Mouse (Mus musculus): ENCODE results near the gene Rpl32. TPM values are rescaled to one million over a fixed set of nuclear protein-coding genes. Genes with fewer than 3 reads are reported as not detected.

Rpl32 gene
- total RNA-seq, 2 experiments from 2014 or later: 616 to 693 TPM

DNA sequence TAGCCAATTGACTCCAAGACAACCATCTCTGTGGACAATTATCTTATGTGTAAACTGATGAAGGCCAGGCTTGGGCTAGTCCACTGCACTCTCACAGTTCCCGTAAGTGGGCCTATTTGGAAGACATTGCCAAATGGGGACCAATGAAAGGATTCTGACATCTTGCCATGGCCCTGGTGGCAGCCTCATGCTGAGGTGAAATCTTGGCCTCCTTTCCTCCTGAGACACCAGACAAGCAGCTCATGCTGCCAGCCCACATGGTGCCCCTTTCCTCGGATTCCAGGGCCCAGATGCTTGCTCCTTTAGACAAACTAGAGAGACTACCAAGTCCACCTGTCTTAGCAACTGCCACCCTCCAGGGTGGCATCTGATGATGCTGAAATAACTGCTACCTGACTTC is 9.6 kb upstream of the Rpl32 start:
- no peak for DNase-seq

DNA sequence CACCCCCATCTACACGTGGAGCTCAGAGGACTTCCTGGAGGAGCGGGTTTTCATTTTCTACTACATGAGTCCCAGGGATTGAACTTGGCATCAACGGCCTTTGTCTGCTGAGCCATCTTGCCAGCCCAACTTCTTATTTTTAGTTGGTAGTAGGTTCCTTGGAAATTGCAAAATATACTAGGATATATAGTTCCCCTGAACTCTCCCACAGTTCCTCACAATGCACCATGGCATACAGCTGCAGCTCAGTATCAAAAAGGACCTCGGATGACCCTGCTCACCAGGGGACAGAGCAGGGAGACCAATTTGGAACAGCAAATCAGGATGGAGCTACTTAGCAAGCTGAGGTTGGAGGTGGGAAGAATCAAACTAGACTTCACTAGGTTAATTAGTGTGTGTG is 6.5 kb upstream of the Rpl32 start:
- DNase-seq: no peak

DNA sequence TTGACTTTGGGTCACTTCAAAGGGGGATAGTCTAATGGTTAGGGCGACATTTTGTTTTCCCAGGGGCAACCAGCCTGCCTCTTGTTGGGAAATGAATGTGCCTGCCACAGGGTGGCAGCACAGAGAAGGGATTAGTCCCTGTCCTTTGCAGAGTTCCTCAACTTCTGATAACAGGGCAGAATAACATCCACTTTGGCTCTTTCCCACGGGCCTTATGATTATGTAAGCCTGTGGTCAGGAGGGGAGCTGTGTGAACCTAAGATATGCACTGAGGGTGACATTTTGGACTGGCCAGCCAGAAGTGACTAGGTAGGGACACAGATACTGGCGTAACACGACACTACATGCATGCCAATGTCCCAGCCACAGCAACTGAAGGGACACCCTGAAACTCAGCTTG is 5.6 kb upstream of the Rpl32 start:
- peak; percentile 80 to 81 for DNase-seq

DNA sequence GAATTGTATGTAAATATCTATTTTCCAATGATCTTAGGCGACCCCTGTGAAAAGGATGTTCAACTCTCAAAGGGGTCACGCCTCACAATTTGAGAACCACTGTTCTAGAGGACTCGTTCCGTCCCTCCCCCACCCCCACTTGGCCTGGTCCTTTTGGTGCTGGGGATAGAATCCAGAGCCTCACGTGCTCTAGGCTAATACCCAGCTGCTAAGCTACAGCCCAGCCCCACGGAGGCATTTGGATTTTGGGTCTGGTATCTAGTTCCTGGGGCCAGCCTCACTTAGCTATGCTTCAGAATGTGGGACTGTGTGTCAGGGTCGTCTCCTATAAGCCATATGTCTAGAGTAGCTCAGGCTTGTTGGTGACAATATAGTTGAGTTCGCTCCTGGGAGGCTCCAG is 3.1 kb upstream of the Rpl32 start:
- no peak for DNase-seq

DNA sequence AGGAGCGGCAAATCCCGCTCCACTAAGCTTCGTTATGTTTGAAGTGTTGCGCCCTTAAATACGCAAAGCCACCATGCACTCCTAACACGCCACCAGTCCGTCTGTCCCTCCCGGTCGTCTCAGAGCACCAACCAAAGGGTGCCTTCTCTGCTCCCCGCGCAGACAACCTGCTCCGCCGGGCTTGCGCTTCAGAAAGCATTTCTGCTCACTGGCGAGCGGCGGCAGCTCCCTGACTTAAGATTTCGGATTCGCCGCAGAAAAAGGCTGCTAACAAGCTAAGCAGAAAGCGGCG is 405 bp downstream of the Rpl32 start:
- no peak for DNase-seq

DNA sequence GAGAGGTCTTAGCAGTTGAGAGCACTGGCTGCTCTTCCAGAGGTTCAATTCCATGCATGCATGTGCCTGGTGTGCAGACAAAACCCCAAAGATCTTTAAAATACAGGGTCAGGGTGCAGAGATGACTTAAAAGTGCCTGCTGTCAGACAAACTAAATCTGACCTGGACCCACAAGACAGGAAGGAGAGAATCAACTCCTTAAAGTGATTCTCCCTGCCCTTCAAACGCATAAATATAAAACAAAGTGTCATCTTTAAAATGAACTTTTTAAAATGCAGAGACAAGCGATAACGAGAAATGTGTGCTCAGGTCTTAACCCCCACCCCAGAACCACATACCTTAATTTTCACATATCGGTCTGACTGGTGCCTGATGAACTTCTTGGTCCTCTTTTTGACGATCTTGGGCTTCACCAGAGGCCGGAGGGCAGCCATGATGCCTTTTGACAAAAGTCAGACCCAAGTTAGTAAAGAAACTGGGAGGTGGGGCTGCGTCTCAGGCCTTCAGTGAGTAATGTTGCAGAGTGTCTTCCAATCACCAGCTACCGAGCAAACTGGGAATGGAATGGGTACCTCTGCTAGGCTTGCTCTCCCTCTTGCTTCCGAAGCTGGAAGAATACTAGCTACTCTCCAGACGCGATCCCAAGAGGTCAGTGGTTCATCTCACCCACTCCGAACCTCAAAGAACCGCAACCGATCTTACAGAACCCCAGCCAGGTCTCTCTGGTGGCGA is 917 bp downstream of the Rpl32 start:
- DNase-seq: no peak

DNA sequence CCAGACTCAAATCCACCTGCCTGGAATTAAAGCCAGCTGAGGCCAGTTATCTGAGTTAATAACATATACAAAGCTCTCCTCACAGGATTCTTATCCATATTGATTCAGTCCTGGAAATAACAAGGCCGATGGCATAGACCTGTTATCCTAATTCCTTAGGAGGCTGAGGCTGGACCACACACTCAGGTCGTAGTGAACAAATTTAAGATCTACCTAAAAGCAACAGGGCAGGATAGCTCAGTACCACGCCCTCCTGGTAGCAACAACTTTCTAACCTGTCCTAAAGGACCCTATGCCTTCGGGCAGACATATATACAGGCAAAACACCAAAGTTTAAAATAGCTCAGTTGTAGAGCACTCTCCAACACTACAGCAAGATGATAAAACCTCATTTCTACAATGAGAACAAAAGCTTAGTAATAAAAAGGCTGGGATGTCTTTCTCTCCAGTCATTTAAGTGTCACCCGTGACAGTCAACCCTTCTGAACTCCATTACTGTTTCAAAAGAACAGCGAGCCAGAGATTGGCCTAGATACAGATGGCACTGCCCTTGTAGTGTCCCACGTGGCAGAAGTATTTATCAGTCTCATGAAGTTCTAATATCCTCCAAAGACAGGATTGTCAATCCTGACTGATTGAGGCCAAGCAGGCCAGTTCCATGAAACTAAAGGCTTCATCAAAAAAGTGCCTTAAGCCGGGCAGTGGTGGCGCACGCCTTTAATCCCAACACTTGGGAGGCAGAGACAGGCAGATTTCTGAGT is 3.9 kb downstream of the Rpl32 start:
- DNase-seq: no peak

DNA sequence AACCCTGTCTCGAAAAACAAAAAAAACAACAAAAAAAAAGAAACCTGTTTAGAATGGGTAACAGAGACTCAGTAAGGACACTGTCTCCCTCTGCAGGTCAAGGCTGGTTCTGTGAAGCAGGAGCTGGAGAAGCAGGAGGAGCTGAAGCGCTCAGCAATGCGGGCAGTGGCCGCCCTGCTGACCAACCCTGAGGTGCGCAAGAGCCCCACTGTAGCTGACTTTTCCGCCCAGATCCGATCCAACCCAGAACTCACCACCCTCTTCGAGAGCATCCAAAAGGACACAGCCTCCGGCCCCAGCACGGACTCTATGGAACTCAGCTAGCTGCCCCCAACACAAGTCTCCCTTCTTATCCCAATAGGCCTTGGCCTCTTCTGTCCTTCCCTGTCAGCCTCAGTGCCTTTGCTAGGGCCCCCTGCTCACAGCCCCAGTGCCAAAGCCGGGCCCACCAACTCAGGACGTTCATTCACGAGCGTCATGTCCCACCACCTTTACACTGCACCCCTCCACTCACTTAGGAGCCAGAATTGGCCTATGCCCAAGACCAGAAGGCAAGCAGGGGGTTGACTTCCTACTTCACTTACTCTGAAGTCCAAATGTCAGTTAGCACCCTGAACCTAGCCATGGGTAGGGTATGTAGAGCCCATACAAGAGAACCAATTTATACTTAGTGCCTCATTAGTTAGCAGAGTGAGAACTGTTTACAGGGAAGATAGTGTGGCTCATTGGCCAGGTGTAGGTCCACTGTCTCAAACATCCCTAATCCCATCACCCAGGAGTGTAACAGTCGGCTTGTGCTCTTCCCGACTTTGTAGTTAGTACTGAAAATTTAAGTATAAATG is 4.8 kb downstream of the Rpl32 start:
- peak; percentile 55 to 81 for DNase-seq

DNA sequence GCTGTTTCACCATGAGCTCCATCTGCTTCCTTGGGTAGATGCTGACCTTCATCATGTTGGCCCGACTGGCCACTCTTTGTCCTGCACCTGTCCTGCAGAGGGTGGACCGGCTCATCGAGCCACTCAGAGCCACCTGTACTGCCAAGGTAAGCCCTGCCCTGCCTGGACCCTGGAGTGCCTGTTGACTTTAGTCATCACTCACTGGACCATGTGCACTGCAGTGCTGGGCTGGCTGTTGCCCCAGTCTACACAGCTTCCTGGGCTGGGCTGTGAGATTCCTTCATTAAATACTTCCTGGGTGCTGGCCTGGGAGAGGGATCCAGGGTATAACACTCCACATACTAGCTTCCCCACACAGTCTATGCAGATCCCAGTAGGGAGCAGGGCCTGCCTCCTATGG is 6.7 kb downstream of the Rpl32 start:
- DNase-seq: no peak

DNA sequence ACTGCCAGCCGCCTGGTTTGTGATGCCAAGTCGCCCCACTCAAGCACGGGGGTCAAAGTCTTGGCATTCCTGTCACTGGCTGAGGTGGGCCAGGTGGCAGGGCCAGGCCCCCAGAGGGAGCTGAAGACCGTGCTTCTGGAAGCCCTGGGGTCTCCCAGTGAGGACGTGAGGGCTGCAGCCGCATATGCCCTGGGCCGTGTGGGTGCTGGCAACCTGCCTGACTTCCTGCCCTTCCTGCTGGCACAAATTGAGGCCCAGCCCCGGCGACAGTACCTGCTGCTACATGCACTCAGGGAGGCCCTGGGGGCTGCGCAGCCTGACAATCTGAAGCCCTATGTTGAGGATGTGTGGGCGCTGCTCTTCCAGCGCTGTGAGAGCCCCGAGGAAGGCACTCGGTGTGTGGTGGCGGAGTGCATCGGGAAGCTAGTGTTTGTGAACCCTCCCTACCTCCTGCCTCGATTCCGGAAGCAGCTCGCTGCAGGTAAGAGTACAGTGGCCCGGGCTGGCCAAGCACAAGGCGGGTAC is 15.8 kb downstream of the Rpl32 start:
- peak in 1 of 2 experiments; percentile 36 for DNase-seq

DNA sequence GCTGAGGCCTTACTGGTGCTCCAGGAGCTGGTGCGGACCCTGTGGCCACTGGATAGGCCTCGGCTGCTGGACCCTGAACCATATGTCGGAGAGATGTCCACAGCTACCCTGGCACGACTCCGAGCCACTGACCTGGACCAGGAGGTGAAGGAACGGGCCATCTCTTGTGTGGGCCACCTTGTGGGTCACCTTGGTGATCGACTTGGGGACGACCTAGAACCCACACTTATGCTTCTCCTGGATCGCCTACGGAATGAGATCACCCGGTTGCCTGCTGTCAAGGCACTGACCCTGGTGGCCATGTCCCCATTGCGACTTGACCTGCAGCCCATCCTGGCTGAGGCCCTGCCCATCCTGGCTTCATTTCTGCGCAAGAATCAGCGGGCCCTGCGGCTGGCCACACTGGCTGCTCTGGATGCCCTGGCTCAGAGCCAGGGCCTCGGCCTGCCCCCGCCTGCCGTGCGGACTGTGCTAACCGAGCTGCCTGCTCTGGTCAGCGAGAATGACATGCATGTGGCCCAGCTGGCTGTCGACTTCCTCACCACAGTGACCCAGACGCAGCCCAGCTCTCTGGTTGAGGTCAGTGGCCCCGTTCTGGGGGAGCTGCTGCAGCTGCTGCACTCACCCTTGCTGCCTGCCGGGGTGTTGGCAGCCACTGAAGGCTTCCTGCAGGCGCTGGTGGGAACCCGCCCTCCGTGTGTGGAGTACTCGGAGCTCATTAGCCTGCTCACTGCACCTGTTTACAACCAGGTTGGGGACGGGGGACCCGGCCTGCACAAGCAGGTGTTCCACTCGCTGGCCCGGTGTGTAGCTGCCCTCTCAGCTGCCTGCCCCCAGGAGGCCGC is 16.5 kb downstream of the Rpl32 start:
- peak; percentile 42 to 67 for DNase-seq

DNA sequence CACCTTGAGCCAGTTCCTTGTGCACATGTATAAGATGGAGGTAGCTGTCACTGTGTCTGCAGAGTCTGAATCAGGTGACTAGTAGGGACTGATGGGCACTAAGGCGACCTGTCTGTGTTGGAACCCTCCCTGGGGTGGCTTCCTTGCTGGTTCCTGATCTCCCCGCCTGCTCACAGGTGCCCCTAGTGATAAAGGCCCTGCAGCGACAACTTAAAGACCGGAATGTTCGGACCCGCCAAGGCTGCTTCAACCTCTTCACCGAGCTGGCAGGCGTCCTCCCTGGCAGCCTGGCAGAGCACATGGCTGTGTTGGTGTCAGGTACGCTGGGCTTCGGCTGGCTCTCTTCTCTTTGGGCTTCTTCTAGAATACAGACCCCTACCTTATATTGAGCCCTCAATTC is 17.5 kb downstream of the Rpl32 start:
- peak; percentile 51 to 70 for DNase-seq

DNA sequence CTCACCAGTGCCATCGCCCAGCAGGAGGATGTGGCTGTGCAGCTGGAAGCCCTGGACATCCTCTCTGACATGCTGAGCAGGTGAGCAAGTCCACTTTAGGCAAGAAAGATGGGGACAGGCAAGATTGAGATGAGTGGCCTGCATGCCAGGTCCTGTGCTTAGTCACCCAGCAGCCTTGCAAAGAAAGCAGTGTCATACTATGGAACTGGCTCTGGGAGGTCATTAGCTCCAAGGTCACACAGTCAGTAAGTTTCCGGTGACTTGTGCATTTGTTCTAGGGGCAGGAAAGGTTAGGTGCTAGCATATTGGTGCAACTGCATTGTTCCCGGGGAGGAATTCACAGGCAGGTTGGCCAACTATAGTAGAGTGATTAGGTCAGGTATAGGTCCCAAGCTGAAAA is 25.8 kb downstream of the Rpl32 start:
- DNase-seq: no peak

DNA sequence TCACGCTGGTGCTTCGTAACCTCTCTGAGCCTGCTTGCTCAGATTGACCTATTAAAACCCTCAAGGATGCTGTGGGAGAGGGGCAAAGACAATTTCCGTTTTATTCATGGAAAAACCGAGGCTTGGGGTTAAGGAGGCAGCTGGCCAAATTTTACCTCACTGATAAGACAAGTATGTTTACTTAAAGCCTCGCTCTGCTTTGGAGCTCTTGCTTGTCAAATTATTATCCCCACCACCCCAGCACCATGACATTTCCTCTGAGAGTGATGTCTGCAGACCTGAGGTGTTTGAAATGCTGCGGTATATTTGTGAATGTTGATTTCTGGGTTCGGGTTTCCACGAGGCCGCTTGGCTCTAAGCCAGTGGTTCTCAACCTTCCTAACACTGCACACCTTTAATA is 32.2 kb downstream of the Rpl32 start:
- DNase-seq: no peak

DNA sequence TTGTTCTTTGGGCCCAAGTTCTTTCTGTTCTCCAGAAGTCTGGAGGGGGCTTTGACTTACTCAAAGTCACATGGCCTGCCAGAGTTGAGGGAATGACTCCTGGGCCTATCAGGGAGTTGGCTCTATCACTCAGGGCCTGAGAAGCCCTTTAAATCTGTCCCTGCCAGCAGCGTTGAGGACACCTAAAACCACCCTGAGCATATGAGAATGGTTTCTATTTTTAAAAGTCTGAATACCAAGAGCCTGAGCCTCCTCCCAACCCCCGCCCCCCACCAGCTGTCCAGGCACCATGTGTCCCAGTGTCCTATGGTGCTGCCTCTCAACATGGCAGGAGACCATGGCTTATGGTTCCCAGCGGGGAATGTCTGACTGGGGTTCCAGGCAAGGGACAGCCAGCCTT is 32.7 kb downstream of the Rpl32 start:
- peak; percentile 62 to 76 for DNase-seq

DNA sequence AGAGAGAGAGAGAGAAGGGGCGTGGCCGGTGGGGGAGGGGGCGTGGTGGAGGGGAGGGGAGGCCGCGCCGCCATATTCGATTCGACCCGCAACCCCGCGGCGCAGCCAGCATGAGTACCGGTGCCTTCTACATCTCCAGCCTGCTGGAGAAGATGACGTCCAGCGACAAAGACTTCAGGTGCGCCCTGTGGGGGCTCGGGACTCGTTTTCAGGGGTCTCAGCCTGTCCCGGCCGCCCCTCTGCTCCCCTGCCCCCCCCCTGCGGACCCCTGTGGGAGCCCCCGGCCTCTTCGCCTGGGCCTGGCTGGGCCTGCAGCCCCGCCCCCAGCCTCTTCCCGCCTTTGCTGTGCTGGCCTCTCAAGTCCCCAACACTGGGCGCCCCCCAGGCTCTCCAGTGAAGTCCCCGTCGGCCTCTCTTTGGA is 34.0 kb downstream of the Rpl32 start, which contains the start of gene Cand2:
Gene Cand2, plus strand, starts transcription at position 38 of the 421 bp plus-strand sequence.
- DNase-seq: peak; percentile 28 to 69

DNA sequence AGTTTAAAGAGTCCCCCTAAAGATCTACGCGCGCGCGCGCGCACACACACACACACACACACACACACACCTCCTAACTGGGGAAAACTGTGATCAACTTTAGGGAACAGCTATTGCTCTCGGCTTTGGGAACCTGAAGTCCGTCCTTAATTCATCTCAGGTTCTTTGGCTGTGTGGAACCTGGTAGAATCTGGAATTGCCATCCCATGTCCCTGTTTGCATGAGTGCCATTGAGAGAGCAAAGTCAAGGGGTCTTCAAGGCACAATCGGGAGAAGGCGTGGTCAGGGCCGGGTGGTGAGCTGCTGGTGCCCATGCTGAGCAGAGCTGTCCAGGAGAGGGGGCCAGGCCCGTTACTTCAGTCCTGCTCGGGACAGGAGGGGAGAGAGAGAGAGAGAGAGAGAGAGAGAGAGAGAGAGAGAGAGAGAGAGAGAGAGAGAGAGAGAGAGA is 34.6 kb downstream of the Rpl32 start:
- peak in 1 of 2 experiments; percentile 55 for DNase-seq

DNA sequence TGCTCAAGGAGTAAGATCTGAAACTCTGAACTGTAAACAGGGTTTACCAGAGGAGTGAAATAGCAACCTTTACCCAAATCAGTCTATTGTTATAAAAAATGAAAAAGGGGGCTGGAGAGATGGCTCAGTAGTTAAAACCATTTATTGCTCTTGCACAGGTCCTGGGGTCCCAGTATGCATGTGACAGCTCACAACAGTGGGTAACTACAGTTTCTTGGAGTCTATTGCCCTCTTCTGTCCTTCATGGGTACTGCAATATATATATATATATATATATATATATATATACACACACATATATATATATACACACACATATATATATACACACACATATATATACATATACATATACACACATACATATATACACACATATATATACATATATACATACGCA is 35.9 kb downstream of the Rpl32 start:
- no peak for DNase-seq

DNA sequence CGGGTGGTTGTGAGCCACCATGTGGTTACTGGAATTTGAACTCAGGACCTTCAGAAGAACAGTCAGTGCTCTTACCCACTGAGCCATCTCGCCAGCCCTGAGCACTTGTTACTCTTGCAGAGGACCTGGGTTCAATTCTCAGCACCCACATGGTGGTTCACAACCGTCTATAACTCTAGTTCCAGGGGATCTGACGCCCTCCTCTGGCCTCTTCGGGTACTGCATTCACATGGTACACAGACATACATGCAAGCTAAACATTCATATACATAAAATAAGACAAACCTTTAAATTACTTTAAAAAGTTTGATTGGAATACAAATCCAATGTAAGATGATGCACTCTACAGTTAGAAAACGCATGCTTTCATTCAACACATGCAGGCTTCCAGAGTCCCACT is 36.3 kb downstream of the Rpl32 start:
- no peak for DNase-seq

DNA sequence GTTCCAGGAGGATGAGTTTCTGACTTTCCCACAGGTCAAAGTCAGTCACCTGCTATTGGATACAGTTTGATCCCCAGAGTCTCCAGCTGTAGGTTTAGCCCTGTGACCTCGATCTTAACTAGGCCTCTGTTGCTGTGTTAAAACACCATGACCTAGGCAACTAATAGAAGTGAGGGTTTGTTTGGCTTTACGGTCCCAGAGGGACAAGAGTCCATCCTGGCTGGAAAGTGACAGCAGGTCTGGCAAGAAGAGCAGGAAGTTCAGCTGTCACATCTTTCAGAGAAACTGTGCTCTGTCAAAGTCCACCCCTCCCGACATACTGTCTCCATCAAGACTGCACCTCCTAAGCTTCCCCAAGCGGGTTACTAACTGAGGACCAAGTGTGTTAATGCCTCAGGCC is 37.7 kb downstream of the Rpl32 start:
- DNase-seq: no peak

DNA sequence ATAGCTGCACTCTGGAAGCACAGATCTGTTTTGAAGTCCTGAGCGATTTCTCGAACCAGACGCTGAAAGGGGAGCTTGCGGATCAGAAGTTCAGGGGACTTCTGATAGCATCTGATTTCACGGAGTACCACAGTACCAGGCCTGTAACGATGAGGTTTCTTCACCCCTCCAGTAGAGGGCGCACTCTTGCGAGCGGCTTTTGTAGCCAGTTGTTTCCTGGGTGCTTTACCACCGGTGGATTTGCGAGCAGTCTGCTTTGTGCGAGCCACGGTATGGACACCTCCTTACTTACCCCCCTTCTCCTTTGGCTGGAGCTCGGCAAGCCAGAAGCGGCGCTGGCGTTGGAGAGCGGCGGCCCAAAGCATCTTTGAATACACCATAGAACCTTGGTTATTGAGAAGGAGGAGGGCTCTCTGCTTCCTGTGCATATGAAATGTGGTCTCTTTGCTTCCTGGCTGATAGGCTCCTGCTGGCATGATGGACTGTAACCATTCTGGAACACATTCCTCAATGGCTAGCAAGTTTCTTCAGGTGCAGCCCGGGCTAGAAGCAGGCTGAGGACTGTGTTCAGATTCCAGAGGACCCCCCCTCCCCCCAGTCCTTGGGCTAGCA is 38.4 kb downstream of the Rpl32 start:
- DNase-seq: no peak

All from heart, adult 18-20 months (tissue).